Mouse (Mus musculus) adrenal gland (tissue): ENCODE data around the gene Actn4.

ENCODE experiments used
- intact Hi-C: fragments of 180-260 bp; cut with DNase I; formaldehyde crosslinking; loops from one replicate; pipeline ENCODE4 v1.15.1; 2025

The Actn4 gene

GRCm38 (mm10) chr7:28953476-28954376, 8.4 kb downstream of the Actn4 start:
- intact Hi-C loops: no loop called here

GRCm38 (mm10) chr7:28952786-28953185, 9.4 kb downstream of the Actn4 start:
- intact Hi-C loops: no loop called here

DNA sequence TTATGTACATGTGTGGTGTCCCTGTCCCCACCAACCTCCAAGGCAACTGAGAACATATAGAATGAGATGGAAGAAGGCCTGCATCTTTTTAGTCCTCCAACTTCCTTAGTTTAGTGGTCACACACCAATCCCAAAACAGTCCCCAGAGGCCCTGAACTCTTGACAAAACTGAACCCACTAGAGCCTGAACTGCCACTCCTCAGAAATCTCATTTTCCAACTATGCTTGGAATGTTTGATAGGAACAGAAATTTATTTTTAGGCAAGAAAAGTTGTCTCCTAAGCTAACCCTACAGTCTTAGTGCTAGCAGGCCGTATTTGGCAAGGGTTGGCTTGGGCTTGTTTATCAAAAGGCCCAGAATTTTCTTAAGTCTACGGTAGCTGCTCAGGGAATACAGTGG, 10.4 kb downstream of the Actn4 start:
- intact Hi-C loops: no loop called here

- intact Hi-C loops: no loop called here
Observed at GRCm38 (mm10) chr7:28950346-28951037, 11.6 kb downstream of the Actn4 start.

DNA sequence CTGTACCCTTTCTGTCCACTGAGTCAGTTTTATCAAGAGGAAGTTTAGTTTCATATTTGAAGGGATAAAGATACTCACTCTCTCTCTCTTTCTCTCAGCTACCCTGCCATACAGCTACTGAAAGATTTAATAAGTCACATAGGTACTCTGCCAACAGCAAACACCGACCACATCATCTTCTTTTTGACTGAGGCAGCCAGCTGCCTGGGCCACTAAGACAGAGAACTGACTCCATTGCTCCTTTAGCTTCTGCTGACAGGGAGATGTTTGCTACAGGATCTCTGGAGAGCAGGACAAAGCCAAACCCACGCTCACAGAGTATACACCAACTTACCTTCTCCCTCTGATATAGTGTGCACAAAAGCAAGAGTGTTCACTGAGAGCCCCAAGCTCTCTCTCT, 12.8 kb downstream of the Actn4 start:
- intact Hi-C loops: no loop called here

DNA sequence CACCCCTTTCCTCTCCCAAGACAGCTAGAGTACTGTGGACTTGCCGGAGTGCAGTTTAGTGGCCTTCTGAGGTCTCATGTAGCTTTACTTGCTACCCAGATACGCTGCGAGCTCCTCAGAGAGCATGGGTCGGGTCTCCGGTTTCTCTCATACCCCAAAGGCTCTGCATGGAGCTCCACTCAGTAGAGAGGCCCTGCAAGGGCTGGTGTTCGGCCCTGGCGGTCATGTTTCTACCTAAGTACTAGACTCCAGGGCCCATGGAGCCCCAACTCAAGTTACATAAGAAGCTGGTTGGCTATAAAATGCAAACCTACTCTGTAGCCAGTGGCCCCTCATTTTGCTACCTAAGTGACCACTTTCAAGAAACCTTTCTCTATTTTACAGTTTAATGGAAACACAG, 13.4 kb downstream of the Actn4 start:
- intact Hi-C loops: no loop called here

DNA sequence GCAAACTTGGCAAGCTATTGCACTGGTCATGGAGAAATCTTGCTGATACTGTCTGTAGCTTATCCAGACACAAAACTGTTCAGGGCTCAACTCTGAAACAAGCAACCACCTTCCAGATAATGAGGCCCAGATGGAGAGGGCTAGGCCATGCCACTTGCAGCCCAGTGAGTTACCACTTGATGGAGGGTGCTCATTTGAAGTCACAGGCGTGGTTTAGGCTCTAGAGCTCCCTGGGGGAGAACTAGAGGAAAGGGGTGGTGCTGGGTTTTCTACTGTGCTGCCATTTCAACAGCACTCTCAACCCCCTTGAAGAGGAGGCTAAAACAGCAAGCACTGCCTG, 15.9 kb downstream of the Actn4 start:
- intact Hi-C loops: no loop called here

DNA sequence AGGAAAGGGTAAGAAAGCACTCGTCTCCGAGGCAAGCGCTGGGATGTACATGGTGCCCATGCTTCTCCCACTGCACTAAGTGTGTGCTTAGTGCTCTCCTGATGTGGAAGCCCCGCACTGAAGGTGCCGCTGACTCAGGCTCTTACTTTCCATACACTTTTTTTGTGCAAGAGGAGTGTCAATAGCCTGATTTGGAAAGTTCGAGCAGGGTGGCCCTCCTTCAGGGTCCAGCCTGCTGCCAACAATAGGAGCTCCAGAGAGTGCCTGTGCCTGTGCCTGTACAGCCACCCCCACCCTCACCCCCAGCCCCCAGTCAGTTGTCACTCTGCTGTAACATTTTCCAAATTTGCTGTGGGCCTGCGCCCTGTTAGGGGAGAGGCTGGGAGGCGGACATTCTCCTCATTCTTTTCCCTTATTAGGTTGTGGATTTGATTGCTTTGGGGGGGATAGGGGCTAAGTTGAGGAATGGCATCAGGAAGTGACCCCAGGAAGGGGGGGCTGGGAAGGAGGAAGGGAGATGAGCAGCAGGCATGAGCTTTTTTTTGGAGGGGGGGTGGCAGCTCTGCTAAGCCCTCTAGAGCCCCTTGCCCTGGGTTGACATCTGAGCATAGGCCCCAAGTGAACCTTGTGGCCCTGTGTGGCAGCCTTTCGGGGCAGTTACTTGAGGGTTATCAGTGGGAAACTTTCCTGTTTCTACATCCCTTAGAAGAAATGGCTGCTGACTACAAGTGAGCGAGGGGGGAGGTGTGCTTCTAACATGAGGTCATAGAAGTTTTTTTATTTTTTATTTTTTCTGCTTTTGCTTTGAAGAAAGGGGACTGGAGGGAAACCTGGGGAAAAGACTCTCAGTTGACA, 16.5 kb downstream of the Actn4 start:
- intact Hi-C loops: no loop called here

GRCm38 (mm10) chr7:28944756-28945415, 17.3 kb downstream of the Actn4 start:
- intact Hi-C loops: no loop called here

GRCm38 (mm10) chr7:28943451-28944180, 18.5 kb downstream of the Actn4 start:
- intact Hi-C loops: no loop called here

DNA sequence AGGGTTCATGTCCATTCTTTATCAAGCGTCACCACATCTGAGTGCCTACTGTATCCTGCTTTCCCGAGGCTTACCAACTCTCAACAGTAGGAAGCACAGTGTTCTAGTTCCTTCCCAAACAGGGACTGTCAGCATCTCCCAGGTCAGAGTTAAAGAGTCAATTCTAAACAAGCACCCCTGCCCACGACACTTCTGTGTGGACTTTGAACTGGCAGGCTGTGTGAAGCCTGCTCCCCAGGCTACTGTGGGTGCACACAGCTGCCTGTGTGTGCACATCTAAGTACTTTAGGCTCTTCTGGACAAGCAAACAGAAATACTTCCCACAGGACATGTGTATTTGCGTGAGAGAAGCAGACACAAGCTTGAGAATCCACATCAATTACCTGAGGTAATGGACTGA, 20.6 kb downstream of the Actn4 start:
- intact Hi-C loops: no loop called here

DNA sequence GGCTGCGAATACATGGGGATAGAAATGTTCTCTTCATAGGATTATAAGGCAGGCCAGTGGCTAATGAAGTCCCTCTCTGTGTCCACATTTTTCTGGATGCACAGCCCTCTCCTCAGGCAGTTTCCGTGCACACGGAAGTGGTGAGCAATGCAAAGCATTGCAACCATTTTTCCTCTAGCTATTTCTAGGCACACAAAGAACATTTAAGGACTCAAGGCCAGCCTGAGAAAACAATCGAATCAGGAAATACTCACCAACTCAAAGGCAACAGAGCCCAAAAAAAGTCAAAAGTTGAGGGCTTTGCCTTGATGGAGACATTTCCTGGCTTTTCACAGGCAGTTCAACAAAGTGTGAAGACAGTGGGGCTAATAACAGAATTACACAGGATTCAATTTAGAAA, 21.0 kb downstream of the Actn4 start:
- intact Hi-C loops: no loop called here

GRCm38 (mm10) chr7:28939418-28940183, 22.5 kb downstream of the Actn4 start:
- intact Hi-C loops: no loop called here

DNA sequence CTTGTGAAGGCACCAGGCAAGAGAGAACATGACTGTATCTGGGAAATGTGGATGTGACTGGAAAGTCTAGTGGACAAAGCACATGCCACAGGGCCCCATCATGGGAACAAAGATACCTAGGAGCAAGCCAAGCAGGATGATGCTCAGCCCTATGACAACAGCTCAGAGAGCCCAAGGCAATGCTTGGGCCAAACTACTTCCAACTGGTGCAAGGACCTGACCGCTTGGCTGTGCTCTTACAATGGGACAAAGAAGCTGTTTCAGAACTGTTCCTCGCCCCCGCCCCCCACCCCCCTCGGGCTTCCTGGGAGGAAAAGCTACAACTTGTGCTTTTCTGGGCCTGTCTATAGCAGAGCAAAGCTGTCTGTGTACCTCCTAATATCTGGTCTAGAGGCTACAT, 23.5 kb downstream of the Actn4 start:
- intact Hi-C loops: no loop called here

- intact Hi-C loops: no loop called here
Observed at GRCm38 (mm10) chr7:28936787-28937186, 25.4 kb downstream of the Actn4 start.

GRCm38 (mm10) chr7:28933825-28934224, 28.3 kb downstream of the Actn4 start:
- intact Hi-C loops: no loop called here

GRCm38 (mm10) chr7:28932421-28933041, 29.6 kb downstream of the Actn4 start:
- intact Hi-C loops: no loop called here

- intact Hi-C loops: no loop called here
Observed at GRCm38 (mm10) chr7:28931695-28932039, 30.5 kb downstream of the Actn4 start.

GRCm38 (mm10) chr7:28931032-28931694, 31.0 kb downstream of the Actn4 start:
- intact Hi-C loops: no loop called here
